Mouse (Mus musculus) spleen, adult 10 weeks (tissue): ENCODE data around the gene Selenof. TPM values are rescaled to one million over a fixed set of nuclear protein-coding genes. Genes with fewer than 3 reads are reported as not detected.

Experiments used
- polyA plus RNA-seq: library from polyadenylated mRNA; stranded (reverse); fragments of 350-450 nt; fragmentation: Illumina TruSeq; extraction: RNeasy Lipid Tissue Mini Kit (QIAGEN cat#74804); gene quantifications from one replicate; pipeline ENCODE4 v1.2.3, GENCODE M21; 2015; ENCODE audit warnings: low replicate concordance; ENCODE audit not compliant: insufficient read depth

The Selenof gene
- polyA plus RNA-seq: 370 TPM

GRCm38 (mm10) chr3:144570047-144570815, at the start of gene Selenof, which contains the start of gene Hs2st1:
Gene Selenof, plus strand, starts transcription at chr3:144570304.
Gene Hs2st1, minus strand, starts transcription at chr3:144570181.

Other genes with a start within 250 kb of the Selenof start
- 8.5 TPM for gene Hs2st1, start 123 bp upstream of the Selenof start, polyA plus RNA-seq
- 219 TPM for gene Sh3glb1, start 150.0 kb downstream of the Selenof start, polyA plus RNA-seq
- gene Clca3a1, start 190.7 kb downstream of the Selenof start, polyA plus RNA-seq: 116 TPM
- gene Clca3a2, start 249.2 kb downstream of the Selenof start, polyA plus RNA-seq: 0.26 TPM